Mouse (Mus musculus): Measurements from ENCODE around the gene Sh3bp5.

- TF ChIP-seq CTCF (IDR thresholded peaks at IDR 0.05; ENCODE audit: low read depth) (no peak), EP300 (optimal IDR thresholded peaks at IDR 0.05) (no peak)
These were observed 22.3 kb downstream of the Sh3bp5 start for GRCm38 (mm10) chr14:31413475-31414086.
